Mouse (Mus musculus) heart, adult 2 months (tissue): ENCODE results near the gene Asic2.

ENCODE experiments used
- CTCF ChIP-seq: fragments of 200-600 bp; IDR thresholded peaks from 2 replicates; pipeline ENCODE4 v1.8.1; 2022; ENCODE audit warnings: antibody characterized with exemption, mild to moderate bottlenecking, moderate library complexity
- POLR2A ChIP-seq: fragments of 200-500 bp; IDR thresholded peaks from 2 replicates; pipeline ENCODE4 v1.6.1; 2011; ENCODE audit warnings: mild to moderate bottlenecking, low read depth, low read length, control low read depth; ENCODE audit not compliant: insufficient read depth

DNA sequence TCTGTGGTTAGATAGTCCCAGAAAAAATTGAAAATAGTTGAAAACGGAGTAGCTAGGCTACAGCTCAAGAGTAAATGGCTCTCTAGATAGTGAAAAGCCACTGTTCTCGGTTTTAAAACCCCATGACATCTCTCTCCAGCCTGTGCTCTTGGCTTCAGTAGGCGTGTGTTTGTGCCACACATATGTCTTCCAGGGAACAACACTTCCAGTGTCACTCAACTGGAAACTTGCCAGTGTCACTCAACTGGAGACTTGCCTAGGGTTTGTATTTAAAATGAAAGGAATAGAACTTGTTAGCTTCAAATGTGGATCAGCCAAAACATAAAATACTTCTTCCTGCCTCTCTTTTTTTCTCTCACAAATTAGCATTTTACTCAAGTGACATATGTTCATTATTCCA lies 397.9 kb downstream of the Asic2 start:
- TF ChIP-seq CTCF, result no peak
- TF ChIP-seq POLR2A, result no peak
